Mouse (Mus musculus) brain, embryonic 14.5 days (tissue): ENCODE data around the gene Jazf1.

Source experiments
- CTCF ChIP-seq: fragments of 200-500 bp; IDR thresholded peaks from 2 replicates; pipeline ENCODE4 v1.5.1; 2012; ENCODE audit warnings: inconsistent platforms, mild to moderate bottlenecking, moderate library complexity, borderline replicate concordance; ENCODE audit not compliant: insufficient read depth, insufficient read length; ENCODE audit errors: extremely low read depth
- POLR2A ChIP-seq: fragments of 200-500 bp; IDR thresholded peaks from 2 replicates; pipeline ENCODE4 v1.6.1; 2012; ENCODE audit warnings: mild to moderate bottlenecking, inconsistent platforms, borderline replicate concordance; ENCODE audit not compliant: poor library complexity, insufficient read depth, insufficient read length, severe bottlenecking; ENCODE audit errors: extremely low read depth

- TF ChIP-seq CTCF (peak; percentile 10; the same call in 1 of the 2 replicates), POLR2A (no peak)
These were observed 197.1 kb downstream of the Jazf1 start for GRCm38 (mm10) chr6:52871306-52871705.
